Mouse (Mus musculus) left cerebral cortex, postnatal 4 days (tissue): ENCODE data around the gene Ap1m1. TPM values are rescaled to one million over a fixed set of nuclear protein-coding genes. Genes with fewer than 3 reads are reported as not detected.

ENCODE experiments used
- DNase-seq: peaks from one replicate; pipeline ENCODE4 v3.0.0-alpha.2; 2022
- intact Hi-C: fragments of 180-260 bp; cut with DNase I; formaldehyde crosslinking; loops from one replicate; pipeline ENCODE4 v1.15.1; 2025
- total RNA-seq, 2 experiments: library from RNA; stranded (reverse); gene quantifications; 2 replicates each; pipeline ENCODE4 v1.2.3; 2021

The Ap1m1 gene
- total RNA-seq, 2 experiments from 2014 or later: 155 to 161 TPM

- intact Hi-C loops: no loop called here
- peak; percentile 62 for DNase-seq
Observed at GRCm38 (mm10) chr8:72281634-72282033, 41.8 kb downstream of the Ap1m1 start.

- DNase-seq: no peak
- intact Hi-C loops: no loop called here
Observed at GRCm38 (mm10) chr8:72285285-72285684, 45.5 kb downstream of the Ap1m1 start.

- intact Hi-C loops: no loop called here
Observed at GRCm38 (mm10) chr8:72289051-72289450, 49.2 kb downstream of the Ap1m1 start.

GRCm38 (mm10) chr8:72291104-72291503, 51.3 kb downstream of the Ap1m1 start:
- no peak for DNase-seq
- intact Hi-C loops: no loop called here

More at GRCm38 (mm10) chr8:72289051-72289450, 49.2 kb downstream of the Ap1m1 start:
- DNase-seq: no peak

GRCm38 (mm10) chr8:72293309-72293708, 53.5 kb downstream of the Ap1m1 start:
- intact Hi-C loops: no loop called here
- no peak for DNase-seq

DNA sequence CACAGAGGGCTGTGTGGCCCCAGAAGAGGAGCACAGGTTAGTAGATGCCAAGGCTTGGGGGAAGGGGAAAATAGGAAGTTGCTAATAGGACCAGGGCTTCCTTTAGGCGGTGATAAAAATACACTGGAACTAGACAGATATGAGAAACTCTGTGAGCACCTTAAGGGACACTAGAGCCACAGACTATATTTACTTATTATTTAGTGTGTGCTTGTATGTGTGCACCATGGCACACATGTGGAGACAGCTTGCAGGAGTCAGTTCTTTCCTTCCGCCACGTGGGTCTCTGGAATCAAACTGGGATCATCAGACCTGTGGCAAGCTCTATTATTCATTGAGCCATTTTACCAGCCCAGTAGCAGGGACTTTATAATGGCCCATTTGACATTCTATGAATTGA, 55.3 kb downstream of the Ap1m1 start:
- intact Hi-C loops: no loop called here
- no peak for DNase-seq

GRCm38 (mm10) chr8:72295679-72296078, 55.9 kb downstream of the Ap1m1 start:
- DNase-seq: peak; percentile 93
- intact Hi-C loops: no loop called here

GRCm38 (mm10) chr8:72296561-72296960, 56.7 kb downstream of the Ap1m1 start:
- DNase-seq: no peak
- intact Hi-C loops: no loop called here

DNA sequence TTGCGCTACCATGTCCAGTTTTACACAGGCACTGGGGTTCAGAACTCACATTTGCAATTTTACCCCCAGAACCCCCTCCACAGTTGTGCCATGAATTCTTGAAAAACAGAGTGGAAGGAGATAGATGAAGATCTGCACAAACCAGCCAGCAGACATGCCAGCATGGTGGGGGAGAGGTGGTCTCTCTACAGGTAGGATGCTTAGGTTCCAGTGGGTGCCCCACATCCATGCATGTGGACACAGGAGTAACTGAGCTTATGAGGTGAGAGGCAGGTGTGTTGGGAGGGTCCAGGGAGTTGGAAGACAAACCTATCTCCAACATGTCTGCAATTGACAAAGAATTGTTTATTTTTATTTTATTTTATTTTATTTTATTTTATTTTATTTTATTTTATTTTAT, 59.1 kb downstream of the Ap1m1 start:
- intact Hi-C loops: no loop called here
- no peak for DNase-seq

GRCm38 (mm10) chr8:72300654-72301400, 61.0 kb downstream of the Ap1m1 start:
- intact Hi-C loops: no loop called here
- no peak for DNase-seq

- no peak for DNase-seq
- intact Hi-C loops: no loop called here
Observed at GRCm38 (mm10) chr8:72301497-72301896, 61.7 kb downstream of the Ap1m1 start.

GRCm38 (mm10) chr8:72302986-72303612, 63.3 kb downstream of the Ap1m1 start:
- no peak for DNase-seq
- intact Hi-C loops: no loop called here

- DNase-seq: no peak
- intact Hi-C loops: no loop called here
Observed at GRCm38 (mm10) chr8:72303633-72304032, 63.8 kb downstream of the Ap1m1 start.

GRCm38 (mm10) chr8:72305210-72305905, 65.5 kb downstream of the Ap1m1 start, which contains the start of gene Gm10282:
Gm10282 (minus strand) TSS chr8:72305260.
- no peak for DNase-seq
- intact Hi-C loops: no loop called here

GRCm38 (mm10) chr8:72306913-72307312, 67.1 kb downstream of the Ap1m1 start:
- DNase-seq: no peak
- intact Hi-C loops: no loop called here

Other genes starting within 250 kb of the Ap1m1 start
- under 1 TPM in 1 of 2 experiments, not detected in 1; 0.48 TPM for gene Cyp4f18, start 230.4 kb upstream of the Ap1m1 start, total RNA-seq
- gene Olfr372, start 198.8 kb upstream of the Ap1m1 start, total RNA-seq: not detected
- not detected for gene Olfr373, start 156.8 kb upstream of the Ap1m1 start, total RNA-seq
- under 1 TPM in 1 of 2 experiments, not detected in 1; 0.04 TPM for gene Olfr374, start 133.0 kb upstream of the Ap1m1 start, total RNA-seq
- gene Tpm4, start 105.0 kb upstream of the Ap1m1 start, total RNA-seq: 10 to 100 TPM; 74.1 to 78.5 TPM
- 10 to 100 TPM; 49.6 to 55.4 TPM for gene Rab8a, start 78.8 kb upstream of the Ap1m1 start, total RNA-seq
- not detected for gene Hsh2d, start 50.4 kb upstream of the Ap1m1 start, total RNA-seq
- gene Cib3, start 27.2 kb upstream of the Ap1m1 start, total RNA-seq: under 1 TPM in 1 of 2 experiments, not detected in 1; 0.16 TPM
- not detected for gene Gm11034, start 26.4 kb upstream of the Ap1m1 start, total RNA-seq
- 10 to 100 TPM; 71.3 to 76.4 TPM for gene Fam32a, start 20.3 kb upstream of the Ap1m1 start, total RNA-seq
- gene Gm10282, start 65.2 kb downstream of the Ap1m1 start, total RNA-seq: 10 to 100 TPM; 18.5 to 19.4 TPM
- 10 to 100 TPM; 13.1 to 15.1 TPM for gene Klf2, start 79.0 kb downstream of the Ap1m1 start, total RNA-seq
- gene Eps15l1, start 181.4 kb downstream of the Ap1m1 start, total RNA-seq: 10 to 100 TPM; 83.1 to 87.6 TPM
- gene Calr3, start 203.9 kb downstream of the Ap1m1 start, total RNA-seq: 1 to 10 TPM in 1 of 2 experiments, under 1 TPM in 1; 0.74 to 1.1 TPM
- 10 to 100 TPM; 14.1 to 15.5 TPM for gene 1700030K09Rik, start 203.9 kb downstream of the Ap1m1 start, total RNA-seq
- 10 to 100 TPM; 75.6 to 85.4 TPM for gene Cherp, start 235.2 kb downstream of the Ap1m1 start, total RNA-seq